Mouse (Mus musculus): ENCODE measurements around the gene Cldn34c1.
"Not testable (repeated sequence)": the region's sequence is repeated elsewhere in the genome, so short reads cannot be mapped to it uniquely, and the experiment has no call there.

Cldn34c1 gene

GRCm38 (mm10) chrX:123103291-123104260 lies at the start of gene Cldn34c1:
TSS of gene Cldn34c1 (plus strand) at chrX:123103495.
- peak; percentile 71 for DNase-seq

GRCm38 (mm10) chrX:123087441-123087840 lies 15.9 kb upstream of the Cldn34c1 start:
- no peak for DNase-seq

GRCm38 (mm10) chrX:123102806-123103205 lies 489 bp upstream of the Cldn34c1 start:
- DNase-seq = peak; percentile 5

- DNase-seq = peak; percentile 2
Measured at GRCm38 (mm10) chrX:123104692-123105091, 1.4 kb downstream of the Cldn34c1 start.

- not testable (repeated sequence) for DNase-seq
Measured at GRCm38 (mm10) chrX:123222381-123222780, 119.1 kb downstream of the Cldn34c1 start, which contains the start of gene Srsx. TSS of gene Srsx (minus strand) at chrX:123222481.
